Mouse (Mus musculus) adrenal gland, postnatal 14 days (tissue): ENCODE measurements around the gene Kif11. TPM values are rescaled to one million over a fixed set of nuclear protein-coding genes. Genes with fewer than 3 reads are reported as not detected.
A peak's percentile ranks its signal among the peaks of the same experiment; 100 is the strongest.

Source experiments
- DNase-seq: peaks from one replicate; pipeline ENCODE4 v3.0.0; 2021; ENCODE audit warnings: mixed read lengths
- total RNA-seq: library from RNA; stranded (reverse); gene quantifications from 2 replicates; pipeline ENCODE4 v1.2.3, GENCODE M21; 2021

Gene Kif11
- total RNA-seq, 1 experiment from 2014 or later: 12.5 TPM

- DNase-seq: no peak
These were observed 1.3 kb downstream of the Kif11 start for GRCm38 (mm10) chr19:37377404-37377990.

GRCm38 (mm10) chr19:37378816-37379215 is 2.6 kb downstream of the Kif11 start:
- no peak for DNase-seq

GRCm38 (mm10) chr19:37386126-37386525 is 9.9 kb downstream of the Kif11 start:
- no peak for DNase-seq

- no peak for DNase-seq
These were observed 15.7 kb downstream of the Kif11 start for GRCm38 (mm10) chr19:37391869-37392268.

- DNase-seq: no peak
These were observed 20.1 kb downstream of the Kif11 start for GRCm38 (mm10) chr19:37396279-37396678.

GRCm38 (mm10) chr19:37400936-37401335 is 24.7 kb downstream of the Kif11 start:
- DNase-seq: no peak

GRCm38 (mm10) chr19:37418294-37418693 is 42.1 kb downstream of the Kif11 start:
- DNase-seq: peak; percentile 44

- peak; percentile 82 for DNase-seq
These were observed 43.4 kb downstream of the Kif11 start for GRCm38 (mm10) chr19:37419613-37420012.

- no peak for DNase-seq
These were observed 52.4 kb downstream of the Kif11 start for GRCm38 (mm10) chr19:37428589-37428988.

- no peak for DNase-seq
These were observed 55.0 kb downstream of the Kif11 start for GRCm38 (mm10) chr19:37431139-37431756.

- no peak for DNase-seq
These were observed 56.8 kb downstream of the Kif11 start for GRCm38 (mm10) chr19:37432868-37433570.

GRCm38 (mm10) chr19:37433895-37434262 is 57.7 kb downstream of the Kif11 start:
- peak; percentile 41 for DNase-seq

GRCm38 (mm10) chr19:37434263-37434951 is 58.2 kb downstream of the Kif11 start, which contains the start of gene Hhex:
Hhex (plus strand) TSS chr19:37434810.
- peak; percentile 94 for DNase-seq

GRCm38 (mm10) chr19:37435041-37435852 is 59.0 kb downstream of the Kif11 start:
- peak; percentile 85 for DNase-seq

- DNase-seq: peak; percentile 42
These were observed 59.6 kb downstream of the Kif11 start for GRCm38 (mm10) chr19:37435853-37436174.

- DNase-seq: peak; percentile 57
These were observed 60.5 kb downstream of the Kif11 start for GRCm38 (mm10) chr19:37436514-37437288.

- DNase-seq: no peak
These were observed 61.0 kb downstream of the Kif11 start for GRCm38 (mm10) chr19:37437289-37437606.

GRCm38 (mm10) chr19:37440181-37440580 is 64.0 kb downstream of the Kif11 start:
- no peak for DNase-seq

GRCm38 (mm10) chr19:37440708-37441475 is 64.7 kb downstream of the Kif11 start:
- DNase-seq: peak; percentile 81

GRCm38 (mm10) chr19:37442524-37443286 is 66.5 kb downstream of the Kif11 start:
- DNase-seq: no peak
